Mouse (Mus musculus) cerebellum, adult 9-10 months (tissue): ENCODE measurements around the gene Lysmd3.
"Not testable (repeated sequence)": the region's sequence is repeated elsewhere in the genome, so short reads cannot be mapped to it uniquely, and the experiment has no call there.

Experiments used
- DNase-seq: peaks from one replicate; pipeline ENCODE4 v3.0.0; 2022

Gene Lysmd3

GRCm38 (mm10) chr13:81657351-81658052 is at the start of gene Lysmd3:
Gene Lysmd3, plus strand, starts transcription at chr13:81657663.
- DNase-seq: peak; percentile 93

DNA sequence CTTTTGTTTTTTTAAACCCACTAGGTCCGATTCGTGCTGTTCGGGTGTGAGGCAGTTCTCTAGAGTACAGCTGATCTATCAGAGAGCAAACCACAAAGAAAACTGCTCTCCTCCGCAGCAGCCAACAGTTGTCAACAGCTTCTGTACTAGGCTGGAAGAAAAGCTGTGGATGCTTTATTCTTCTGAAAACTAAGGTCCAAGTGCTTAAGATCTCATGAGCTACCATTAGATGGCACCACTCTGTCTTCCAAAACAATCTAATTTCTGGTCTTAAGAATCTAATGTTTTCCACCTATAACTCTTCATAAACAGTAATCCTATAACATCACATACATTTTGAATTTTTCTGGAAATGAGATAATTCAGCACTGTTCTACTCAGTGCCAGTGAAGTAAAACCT is 47.1 kb upstream of the Lysmd3 start:
- no peak for DNase-seq

DNA sequence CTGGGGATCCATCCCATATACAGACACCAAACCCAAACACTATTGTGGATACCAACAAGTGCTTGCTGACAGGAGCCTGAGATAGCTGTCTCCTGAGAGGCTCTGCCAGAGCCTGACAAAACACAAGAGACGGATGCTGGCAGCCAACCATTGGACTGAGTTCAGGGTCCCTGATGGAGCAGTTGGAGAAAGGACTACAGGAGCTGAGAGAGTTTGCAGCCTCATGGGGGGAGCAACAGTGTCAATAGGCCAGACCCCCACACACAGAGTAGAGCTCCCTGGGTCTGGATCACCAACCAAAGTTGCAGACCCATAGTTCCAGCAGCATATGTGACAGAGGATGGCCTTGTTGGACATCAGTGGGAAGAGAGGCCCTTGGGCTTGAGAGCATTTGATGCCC is 29.6 kb upstream of the Lysmd3 start:
- DNase-seq: not testable (repeated sequence)

DNA sequence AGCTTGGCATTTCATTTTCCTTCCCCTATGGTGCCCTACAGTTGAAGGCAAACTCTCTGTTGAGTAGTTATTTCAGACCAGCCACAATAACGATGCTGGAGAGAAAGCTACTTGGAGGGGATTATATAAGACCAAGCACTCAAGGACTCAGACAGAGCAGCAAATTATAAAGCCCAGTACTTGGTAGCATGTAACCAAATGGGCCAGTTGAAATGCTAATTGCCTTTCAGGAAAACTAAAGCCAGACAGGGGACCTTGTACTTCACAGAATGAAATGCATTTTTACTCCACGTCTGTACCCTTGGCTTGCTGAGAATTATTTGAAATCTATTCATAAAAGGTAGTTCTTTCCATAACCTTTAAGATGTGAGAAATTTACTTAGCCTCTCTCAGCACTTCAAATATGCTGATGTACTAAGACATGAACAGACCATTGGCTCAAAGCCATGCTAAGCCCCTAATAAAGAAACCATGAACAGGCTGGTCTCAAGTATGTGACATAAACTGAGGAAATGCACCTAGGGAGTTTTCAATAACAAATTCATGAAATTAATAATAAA is 28.8 kb upstream of the Lysmd3 start:
- DNase-seq: no peak

DNA sequence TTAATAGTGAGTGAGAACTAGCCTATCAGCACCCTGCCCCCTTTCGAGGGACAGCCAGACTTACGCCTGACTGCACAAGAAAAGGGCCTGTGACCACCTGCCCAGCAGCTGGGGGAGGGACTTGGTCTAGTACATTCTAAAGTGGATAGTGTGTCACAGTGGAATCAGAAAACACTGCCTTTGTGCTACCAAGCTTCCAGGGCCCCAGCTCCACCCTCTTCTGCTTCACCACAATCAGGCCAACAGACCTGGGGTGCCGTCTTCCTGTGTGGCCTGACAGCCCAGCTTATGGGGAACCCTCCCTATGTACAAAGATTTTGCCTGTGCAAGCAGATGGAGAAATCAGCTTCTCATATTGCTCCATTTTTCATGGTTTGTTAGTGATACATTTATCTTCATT is 28.1 kb upstream of the Lysmd3 start:
- no peak for DNase-seq

DNA sequence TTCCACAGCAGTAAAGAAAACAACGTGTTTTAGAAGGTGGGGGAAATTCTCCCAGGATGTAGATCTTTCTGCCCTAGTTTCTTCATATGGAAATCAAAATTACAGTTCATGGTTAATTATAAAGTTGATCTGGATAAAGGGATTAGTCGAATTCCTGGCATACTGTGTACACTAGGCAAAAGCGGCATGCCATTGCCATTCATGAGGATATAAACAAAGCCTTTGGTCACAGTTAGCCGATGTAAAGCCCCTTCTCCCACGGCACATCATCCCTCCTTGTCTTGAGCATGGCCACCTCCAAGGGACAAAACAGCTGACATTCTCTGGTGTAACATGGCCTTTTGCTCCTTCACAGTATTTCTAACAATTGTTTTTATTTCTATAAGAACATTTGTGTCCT is 26.9 kb upstream of the Lysmd3 start:
- no peak for DNase-seq

DNA sequence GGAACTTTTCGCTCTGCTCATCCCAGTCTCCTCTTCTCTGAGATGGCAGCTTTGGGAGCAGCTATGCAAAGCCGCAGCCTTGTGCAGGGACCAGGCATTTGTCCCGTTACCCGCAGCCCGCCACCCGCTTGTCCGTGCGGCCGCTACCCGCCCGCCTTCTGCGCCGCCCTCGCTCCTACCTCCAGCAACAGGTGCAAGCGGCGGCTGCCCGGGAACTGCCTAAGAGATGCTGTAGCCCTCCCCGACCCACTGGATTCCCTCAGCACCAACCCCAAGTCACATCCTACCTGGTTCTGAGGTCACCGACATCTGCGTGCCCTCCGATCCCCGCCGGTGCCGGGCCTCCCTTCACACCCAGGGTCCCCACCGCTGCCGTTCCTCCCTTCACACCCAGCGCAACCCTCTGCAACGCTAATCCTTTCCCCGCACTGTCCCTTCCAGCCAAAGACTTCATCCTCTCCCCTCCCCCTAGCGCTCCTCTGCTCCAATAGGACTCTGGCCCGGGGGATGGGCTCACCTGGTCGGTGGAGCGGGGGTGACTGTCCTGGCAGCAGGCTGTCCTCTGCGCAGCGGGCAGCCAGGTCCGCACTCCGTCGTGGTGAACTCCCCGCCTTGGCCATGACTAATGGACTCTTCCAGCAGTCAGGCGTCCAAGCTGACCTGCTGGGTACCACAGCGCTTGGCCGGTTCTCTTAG is 24.6 kb upstream of the Lysmd3 start, which contains the start of gene Adgrv1:
Adgrv1 (minus strand) TSS at position 435 of the 696 bp plus-strand sequence.
- DNase-seq: peak; percentile 80

GRCm38 (mm10) chr13:81639624-81640023 is 17.8 kb upstream of the Lysmd3 start:
- no peak for DNase-seq

GRCm38 (mm10) chr13:81640881-81641280 is 16.6 kb upstream of the Lysmd3 start:
- DNase-seq: no peak

GRCm38 (mm10) chr13:81641289-81642045 is 16.0 kb upstream of the Lysmd3 start:
- peak; percentile 53 for DNase-seq

GRCm38 (mm10) chr13:81642491-81643149 is 14.8 kb upstream of the Lysmd3 start:
- DNase-seq: no peak

DNA sequence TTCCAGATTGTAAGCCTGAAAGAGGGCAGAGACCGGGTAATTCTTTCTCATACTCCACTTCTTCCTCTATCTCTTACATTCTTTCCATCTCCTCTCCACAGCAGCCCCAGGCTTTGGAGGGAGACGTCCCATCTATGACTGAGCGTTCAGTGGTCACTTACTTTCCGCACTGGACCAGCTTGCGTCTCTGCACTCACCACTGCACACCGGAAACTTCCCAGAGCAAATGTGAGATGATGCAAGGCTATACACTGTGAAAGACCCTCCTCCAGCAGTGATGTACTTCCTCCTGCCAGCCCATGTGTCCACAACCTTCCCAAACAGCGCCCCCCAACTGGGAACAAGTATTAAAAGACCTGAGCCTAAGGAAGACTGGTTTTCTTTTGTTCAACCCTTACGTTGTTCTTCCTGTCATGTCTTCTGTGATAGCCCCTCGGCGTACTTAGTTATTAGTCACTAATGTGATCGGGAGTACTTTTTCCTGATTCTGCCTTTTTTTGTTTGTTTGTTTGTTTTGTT is 13.4 kb upstream of the Lysmd3 start:
- no peak for DNase-seq

GRCm38 (mm10) chr13:81646348-81646747 is 11.1 kb upstream of the Lysmd3 start:
- no peak for DNase-seq

GRCm38 (mm10) chr13:81650382-81650781 is 7.1 kb upstream of the Lysmd3 start:
- not testable (repeated sequence) for DNase-seq

DNA sequence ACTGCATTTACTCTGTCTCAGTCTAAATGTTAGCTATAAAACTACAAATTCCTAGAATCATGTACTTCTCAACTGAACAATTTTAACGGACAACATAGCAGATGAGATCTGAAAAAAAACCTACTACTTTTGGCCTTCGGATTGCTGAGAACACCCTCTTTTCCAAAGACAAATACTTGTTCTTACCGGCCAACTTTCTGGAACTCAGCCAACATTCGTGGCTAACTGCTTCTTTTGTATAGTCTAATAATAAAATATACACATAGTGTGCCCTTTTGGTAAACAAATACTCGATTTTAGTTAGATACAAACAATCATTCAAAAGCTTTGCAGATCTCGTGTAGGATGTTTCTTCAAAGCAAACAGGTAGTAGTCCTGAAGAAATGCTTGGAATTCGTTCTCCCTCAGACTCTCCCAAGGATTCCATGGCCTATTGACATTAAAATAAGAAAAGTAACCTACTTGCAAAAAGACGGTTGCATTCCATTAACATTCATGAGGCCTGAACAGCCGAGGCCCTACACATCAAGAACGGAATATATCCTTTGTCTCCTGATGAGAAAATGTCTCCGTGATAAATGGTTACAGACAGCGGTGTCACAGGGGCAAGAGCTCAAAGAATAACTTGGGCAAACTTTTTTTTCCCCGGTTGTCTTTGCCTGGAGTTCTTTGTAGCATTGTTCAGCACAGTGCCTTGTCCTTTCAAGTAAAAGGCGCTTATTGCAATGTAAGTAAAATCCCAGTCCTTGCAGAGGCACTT is 1.2 kb upstream of the Lysmd3 start:
- DNase-seq: peak; percentile 30

DNA sequence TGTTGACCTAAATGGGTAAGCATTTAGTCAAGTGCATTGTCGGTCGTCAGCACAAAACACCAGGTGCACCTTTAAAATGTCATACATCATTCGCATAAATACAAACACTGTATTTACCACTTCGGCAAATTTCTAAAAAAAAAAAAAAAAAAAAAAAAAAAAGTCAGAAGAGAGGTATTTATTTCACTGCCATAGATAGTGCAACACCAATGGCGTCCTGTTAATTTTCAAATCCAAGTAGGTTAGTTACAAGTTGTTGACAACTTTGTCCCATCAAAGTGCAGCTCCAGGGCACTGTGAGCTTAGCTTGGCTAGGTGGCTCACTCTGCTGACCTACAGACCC is 484 bp upstream of the Lysmd3 start:
- no peak for DNase-seq

DNA sequence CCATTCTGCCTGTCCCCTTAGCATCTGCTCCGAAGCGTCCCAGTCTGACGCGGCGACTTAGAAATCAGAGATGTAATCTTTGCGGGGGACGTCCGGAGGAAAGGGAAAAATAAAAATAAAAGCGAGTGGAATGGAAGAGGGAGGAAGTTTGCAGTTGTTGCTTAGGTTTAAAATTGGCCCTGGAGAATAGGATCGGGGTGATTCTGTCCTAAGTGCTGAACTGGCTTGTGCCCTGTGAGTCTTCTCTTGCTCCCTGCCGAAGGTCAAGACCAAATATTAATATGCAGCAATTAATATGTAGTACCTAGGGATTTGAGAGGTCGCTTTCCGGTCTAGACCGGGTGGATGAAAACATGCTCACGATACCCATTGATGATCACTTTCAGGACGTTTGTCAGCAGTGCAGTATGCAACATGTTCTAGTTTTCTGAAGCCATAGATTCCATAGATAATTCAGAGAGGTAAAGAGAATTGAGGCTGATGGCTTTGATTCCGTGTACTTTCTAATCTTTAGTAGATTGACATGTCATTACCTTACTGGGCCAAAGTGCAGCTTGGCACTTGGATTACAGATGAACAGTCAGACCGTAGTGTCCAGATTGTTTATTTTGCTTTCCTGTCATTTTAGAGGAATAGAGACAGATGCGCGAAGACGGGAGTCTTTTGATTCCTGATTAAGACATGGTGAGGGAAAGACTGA is 740 bp downstream of the Lysmd3 start:
- no peak for DNase-seq

DNA sequence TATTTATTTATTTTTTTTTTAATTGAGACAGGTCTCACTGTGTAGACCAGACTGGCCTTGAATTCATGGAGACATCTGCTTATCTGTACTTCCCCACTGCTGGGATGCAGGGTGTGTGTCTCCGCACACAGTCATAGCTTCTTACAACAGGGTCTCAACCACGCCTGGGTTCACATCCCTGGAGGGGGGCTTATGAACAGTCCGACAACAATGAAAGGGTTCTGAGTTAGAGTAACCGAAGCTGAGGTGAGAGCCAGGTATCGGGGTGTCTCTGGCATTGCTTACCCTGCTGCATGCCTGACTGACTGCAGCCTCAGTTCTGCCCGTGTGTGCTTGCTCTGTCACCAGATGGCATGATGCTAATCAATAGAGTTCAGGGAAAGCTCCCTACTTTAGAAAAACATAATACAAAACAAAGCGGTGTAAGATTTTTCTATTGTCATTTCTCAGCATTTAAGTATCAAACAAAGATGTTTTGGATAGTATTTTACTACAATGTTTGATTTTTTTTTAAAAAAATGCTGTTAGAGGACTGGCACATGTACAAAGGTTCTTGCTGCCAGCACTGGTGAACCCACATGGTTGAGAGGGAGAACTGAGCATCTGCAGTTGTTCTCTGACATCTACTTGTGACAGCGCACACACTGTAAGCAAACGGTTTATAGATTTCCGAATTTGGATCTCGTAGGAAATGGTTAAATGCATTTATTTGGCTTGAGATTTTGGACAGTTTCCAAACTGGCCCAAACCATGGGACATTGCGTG is 6.3 kb downstream of the Lysmd3 start:
- DNase-seq: peak; percentile 57

DNA sequence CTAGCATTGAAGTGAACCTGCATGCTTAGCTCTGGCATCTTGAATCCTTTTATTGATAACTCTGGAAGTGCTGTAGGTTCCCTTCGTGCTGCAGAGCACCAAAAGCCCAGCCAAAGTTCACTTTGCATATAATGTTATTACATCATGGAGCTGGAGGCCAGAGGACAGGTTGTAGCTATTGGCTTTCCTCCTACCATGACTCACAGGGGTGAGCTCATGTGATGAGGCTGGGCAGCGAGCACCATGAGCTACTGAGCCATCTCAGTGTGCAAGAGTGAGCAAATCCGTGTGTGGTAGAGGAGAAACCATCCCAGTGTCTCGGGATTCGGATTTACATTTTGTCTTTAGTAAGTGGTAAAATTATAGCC is 6.9 kb downstream of the Lysmd3 start:
- DNase-seq: peak; percentile 74

GRCm38 (mm10) chr13:81667713-81668112 is 10.2 kb downstream of the Lysmd3 start:
- DNase-seq: no peak

DNA sequence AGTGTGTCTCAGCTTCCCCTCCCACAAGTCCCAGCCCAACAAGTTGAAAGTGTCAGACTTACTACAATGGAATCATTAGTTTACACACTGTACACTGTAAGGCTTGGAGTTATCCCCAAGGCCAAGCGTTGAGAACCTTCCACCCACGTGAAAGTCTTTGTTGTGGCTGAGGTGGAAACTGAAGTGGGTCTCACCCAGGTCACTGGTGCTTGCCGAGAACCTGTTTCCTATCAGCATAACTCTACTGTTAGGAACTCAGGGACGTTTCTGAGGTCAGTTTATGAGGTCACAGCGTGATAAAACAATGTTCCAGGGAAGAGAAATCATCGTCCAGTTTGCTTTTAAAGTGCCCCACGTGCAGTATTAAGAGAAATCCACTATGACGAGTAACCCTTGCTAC is 17.9 kb downstream of the Lysmd3 start:
- DNase-seq: no peak
